Mouse (Mus musculus): Measurements from ENCODE around the gene Cdkn2aip. TPM values are rescaled to one million over a fixed set of nuclear protein-coding genes. Genes with fewer than 3 reads are reported as not detected.
A peak's percentile ranks its signal among the peaks of the same experiment; 100 is the strongest.

Cdkn2aip gene
- polyA plus RNA-seq, 1 experiment from 2014 or later, result 37.2 TPM

- no peaks in the 10 kb centered on the region for H3K36me3 ChIP-seq
These were observed 28.6 kb upstream of the Cdkn2aip start for GRCm38 (mm10) chr8:47742372-47742771.

GRCm38 (mm10) chr8:47737120-47737519 is 23.4 kb upstream of the Cdkn2aip start:
- no peaks in the 10 kb centered on the region for H3K36me3 ChIP-seq
- no peaks in the 10 kb centered on the region for H3K9me3 ChIP-seq
- peaks cover 22% of the 10 kb centered on the region for H3K4me1 ChIP-seq (replicated peaks)
- no peak overlapping the region for H3K9ac ChIP-seq
- H3K4me3 ChIP-seq, result no peak overlapping the region
- peaks cover 7% of the 10 kb centered on the region for H3K27me3 ChIP-seq
- no peak overlapping the region for H3K27ac ChIP-seq (replicated peaks)
- WGBS, result 42% methylated on average over 7 of the region's 7 CpGs
- ATAC-seq (ENCODE audit: low read depth), result no peak
- no peak overlapping the region for H3K4me2 ChIP-seq

More at GRCm38 (mm10) chr8:47742372-47742771, 28.6 kb upstream of the Cdkn2aip start:
- H3K27ac ChIP-seq (replicated peaks), result no peak overlapping the region
- no peak for ATAC-seq (ENCODE audit: low read depth)
- peaks cover 7% of the 10 kb centered on the region for H3K27me3 ChIP-seq
- no peak overlapping the region for H3K9ac ChIP-seq
- H3K4me1 ChIP-seq (replicated peaks), result peaks cover 22% of the 10 kb centered on the region
- WGBS, result 85% methylated on average over 7 of the region's 7 CpGs
- no peaks in the 10 kb centered on the region for H3K9me3 ChIP-seq
- H3K4me2 ChIP-seq, result no peak overlapping the region
- no peak overlapping the region for H3K4me3 ChIP-seq

- no peak overlapping the region for H3K27ac ChIP-seq (replicated peaks)
- 84% methylated on average over 7 of the region's 7 CpGs for WGBS
- H3K9ac ChIP-seq, result no peak overlapping the region
- no peak overlapping the region for H3K4me2 ChIP-seq
- H3K9me3 ChIP-seq, result no peaks in the 10 kb centered on the region
- no peaks in the 10 kb centered on the region; the same call in 1 of the 2 replicates for H3K27me3 ChIP-seq
- peaks cover 5% of the 10 kb centered on the region; the same call in 1 of the 2 replicates for H3K4me1 ChIP-seq (replicated peaks)
- H3K36me3 ChIP-seq, result no peaks in the 10 kb centered on the region
- no peak overlapping the region for H3K4me3 ChIP-seq
- no peak for ATAC-seq (ENCODE audit: low read depth)
These were observed 15.6 kb upstream of the Cdkn2aip start for GRCm38 (mm10) chr8:47729324-47729723.

GRCm38 (mm10) chr8:47726945-47727344 is 13.2 kb upstream of the Cdkn2aip start:
- Histone ChIP-seq H3K4me3 (no peak overlapping the region), H3K27ac (replicated peaks) (0 out of 2 replicates have a peak overlapping the region, but pooled peaks have one; percentile 18), H3K27me3 (no peaks in the 10 kb centered on the region; the same call in 1 of the 2 replicates), H3K9me3 (no peaks in the 10 kb centered on the region), H3K4me2 (no peak overlapping the region), H3K36me3 (no peaks in the 10 kb centered on the region), H3K9ac (no peak overlapping the region), H3K4me1 (replicated peaks) (peaks cover 5% of the 10 kb centered on the region; the same call in 1 of the 2 replicates)
- 9% methylated on average over 6 of the region's 6 CpGs for WGBS
- peak; percentile 79 for ATAC-seq (ENCODE audit: low read depth)

GRCm38 (mm10) chr8:47721609-47722008 is 7.9 kb upstream of the Cdkn2aip start:
- Histone ChIP-seq H3K9me3 (no peaks in the 10 kb centered on the region), H3K4me2 (no peak overlapping the region), H3K27ac (replicated peaks) (no peak overlapping the region), H3K4me3 (no peak overlapping the region), H3K27me3 (0 out of 2 replicates have a peak, but pooled peaks cover 3% of the 10 kb centered on the region), H3K4me1 (replicated peaks) (no peaks in the 10 kb centered on the region), H3K9ac (no peak overlapping the region), H3K36me3 (no peaks in the 10 kb centered on the region)
- WGBS, result 73% methylated on average over 4 of the region's 4 CpGs
- ATAC-seq (ENCODE audit: low read depth), result no peak

DNA sequence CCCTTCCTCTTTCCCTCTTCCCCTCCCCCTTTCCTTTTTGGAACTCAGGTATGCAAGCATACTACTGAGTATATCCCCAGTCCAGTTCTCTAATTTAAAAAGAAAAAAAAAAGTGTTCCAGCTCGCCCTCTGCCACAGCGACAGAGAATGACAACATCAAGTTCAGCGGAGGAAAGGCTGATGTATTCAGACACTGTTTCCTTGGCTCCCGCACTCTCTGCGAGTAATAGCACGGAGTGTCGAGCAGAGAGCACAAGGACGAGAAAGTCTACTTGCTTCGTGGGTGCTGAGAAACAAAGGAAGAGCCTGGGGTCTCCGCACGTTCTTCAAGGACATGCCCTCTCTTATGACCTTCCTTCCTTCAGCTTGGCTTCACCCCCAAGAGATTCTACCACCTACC is 4.9 kb upstream of the Cdkn2aip start:
- Histone ChIP-seq H3K36me3 (no peaks in the 10 kb centered on the region), H3K27me3 (0 out of 2 replicates have a peak, but pooled peaks cover 3% of the 10 kb centered on the region), H3K9me3 (no peaks in the 10 kb centered on the region), H3K4me2 (no peak overlapping the region), H3K4me3 (no peak overlapping the region), H3K27ac (replicated peaks) (no peak overlapping the region), H3K9ac (no peak overlapping the region), H3K4me1 (replicated peaks) (peaks cover 7% of the 10 kb centered on the region)
- WGBS, result 23% methylated on average over 11 of the region's 11 CpGs
- no peak for ATAC-seq (ENCODE audit: low read depth)

DNA sequence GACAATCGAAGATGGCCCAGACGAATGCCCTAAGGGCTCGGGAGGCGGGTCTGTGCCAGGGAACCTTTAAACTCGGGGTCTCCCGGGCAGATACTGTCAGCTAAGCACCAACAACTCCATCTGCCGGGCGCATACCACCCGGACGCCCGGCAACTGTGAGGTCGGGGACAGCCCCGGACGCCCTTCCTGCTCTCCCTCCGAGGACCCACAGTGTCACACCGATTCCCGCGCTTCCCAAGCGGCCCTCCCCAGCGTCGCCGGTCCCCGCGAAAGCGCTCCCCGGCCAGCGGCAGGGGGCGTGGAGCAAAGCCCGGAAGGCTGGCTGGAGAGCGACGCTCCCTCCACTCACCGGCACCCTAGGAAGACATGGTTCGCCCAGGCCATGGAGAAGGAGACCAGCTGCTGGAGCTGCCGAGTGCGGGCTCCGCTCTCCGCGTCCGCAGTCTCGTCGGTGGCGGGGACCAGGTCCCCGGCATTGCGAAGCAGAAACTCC is 515 bp downstream of the Cdkn2aip start:
- H3K4me3 ChIP-seq, result peak overlapping the region; percentile 100
- H3K9me3 ChIP-seq, result no peaks in the 10 kb centered on the region
- H3K36me3 ChIP-seq, result peaks cover 24% of the 10 kb centered on the region
- H3K9ac ChIP-seq, result peak overlapping the region; percentile 91
- no peaks in the 10 kb centered on the region for H3K27me3 ChIP-seq
- peak overlapping the region; percentile 97 for H3K27ac ChIP-seq (replicated peaks)
- H3K4me2 ChIP-seq, result peak overlapping the region; percentile 84
- ATAC-seq (ENCODE audit: low read depth), result peak; percentile 57
- peaks cover 35% of the 10 kb centered on the region for H3K4me1 ChIP-seq (replicated peaks)
- WGBS, result under 1% methylated on average over 44 of the region's 44 CpGs

- Histone ChIP-seq H3K4me3 (no peak overlapping the region), H3K9me3 (no peaks in the 10 kb centered on the region), H3K27me3 (no peaks in the 10 kb centered on the region), H3K36me3 (peaks cover 49% of the 10 kb centered on the region), H3K27ac (replicated peaks) (no peak overlapping the region), H3K4me1 (replicated peaks) (peaks cover 29% of the 10 kb centered on the region), H3K9ac (no peak overlapping the region), H3K4me2 (no peak overlapping the region)
- ATAC-seq (ENCODE audit: low read depth), result no peak
- WGBS, result 81% methylated on average over 5 of the region's 5 CpGs
These were observed 5.6 kb downstream of the Cdkn2aip start for GRCm38 (mm10) chr8:47708106-47708505.

DNA sequence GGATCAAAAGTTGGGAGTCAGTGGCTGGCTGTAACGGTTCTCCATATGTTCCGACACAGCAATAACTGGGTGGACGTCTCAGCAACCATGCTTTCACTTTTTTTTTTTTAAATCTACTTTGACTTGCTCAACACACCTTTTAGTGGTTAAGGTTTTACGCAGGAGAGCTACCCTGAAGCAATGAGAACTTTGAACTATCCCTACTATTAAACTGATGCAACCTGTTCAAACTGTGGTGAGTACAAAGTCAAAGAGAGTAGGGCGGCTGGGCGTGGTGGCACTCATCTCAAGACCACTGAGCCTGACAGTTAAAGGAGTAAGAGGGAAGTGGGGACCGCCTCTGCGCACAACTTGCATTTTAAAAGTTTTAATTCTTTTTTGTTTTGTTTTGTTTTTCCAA is 7.0 kb downstream of the Cdkn2aip start:
- no peak for ATAC-seq (ENCODE audit: low read depth)
- Histone ChIP-seq H3K27ac (replicated peaks) (no peak overlapping the region), H3K4me1 (replicated peaks) (peaks cover 17% of the 10 kb centered on the region), H3K9ac (no peak overlapping the region), H3K27me3 (no peaks in the 10 kb centered on the region), H3K9me3 (no peaks in the 10 kb centered on the region), H3K4me3 (no peak overlapping the region), H3K36me3 (peaks cover 45% of the 10 kb centered on the region), H3K4me2 (no peak overlapping the region)
- WGBS, result 93% methylated on average over 8 of the region's 8 CpGs

DNA sequence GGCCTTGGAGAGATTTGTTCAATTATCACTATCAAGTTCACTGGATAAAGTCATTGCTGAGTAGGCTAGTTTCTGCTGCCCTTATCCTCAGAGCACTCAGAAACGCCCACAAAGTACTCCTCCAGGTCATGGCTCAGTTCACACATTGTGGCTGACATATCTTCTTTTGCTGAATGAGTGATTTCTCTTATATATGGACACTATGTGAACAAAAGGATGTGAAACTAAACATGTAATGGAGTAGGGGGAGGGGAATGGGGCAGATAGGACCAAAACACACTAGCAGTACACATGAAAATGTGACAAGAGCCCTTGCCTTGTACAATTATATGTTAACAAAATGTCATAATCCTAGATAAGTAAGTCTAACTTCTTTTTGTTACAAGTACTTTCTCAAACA is 11.4 kb downstream of the Cdkn2aip start:
- no peak overlapping the region for H3K9ac ChIP-seq
- no peaks in the 10 kb centered on the region for H3K27me3 ChIP-seq
- no peak overlapping the region for H3K4me3 ChIP-seq

GRCm38 (mm10) chr8:47697696-47698095 is 16.0 kb downstream of the Cdkn2aip start:
- no peaks in the 10 kb centered on the region for H3K9me3 ChIP-seq
- H3K4me2 ChIP-seq, result no peak overlapping the region
- H3K27ac ChIP-seq (replicated peaks), result no peak overlapping the region
- H3K4me1 ChIP-seq (replicated peaks), result no peaks in the 10 kb centered on the region
- no peaks in the 10 kb centered on the region for H3K27me3 ChIP-seq
- H3K9ac ChIP-seq, result no peak overlapping the region
- H3K4me3 ChIP-seq, result no peak overlapping the region
- H3K36me3 ChIP-seq, result no peaks in the 10 kb centered on the region
- WGBS, result 73% methylated on average over 1 of the region's 1 CpGs
- ATAC-seq (ENCODE audit: low read depth), result no peak

More for the DNA sequence above, 11.4 kb downstream of the Cdkn2aip start:
- WGBS, result 65% methylated on average over 1 of the region's 1 CpGs
- no peaks in the 10 kb centered on the region for H3K4me1 ChIP-seq (replicated peaks)
- H3K9me3 ChIP-seq, result no peaks in the 10 kb centered on the region
- H3K36me3 ChIP-seq, result peaks cover 18% of the 10 kb centered on the region
- H3K4me2 ChIP-seq, result no peak overlapping the region
- no peak overlapping the region for H3K27ac ChIP-seq (replicated peaks)
- ATAC-seq (ENCODE audit: low read depth), result no peak

GRCm38 (mm10) chr8:47695431-47696105 is 18.2 kb downstream of the Cdkn2aip start:
- no peak overlapping the region for H3K4me2 ChIP-seq
- 90% methylated on average over 5 of the region's 5 CpGs for WGBS

More at GRCm38 (mm10) chr8:47695431-47696105, 18.2 kb downstream of the Cdkn2aip start:
- no peaks in the 10 kb centered on the region for H3K9me3 ChIP-seq
- H3K9ac ChIP-seq, result no peak overlapping the region
- H3K4me3 ChIP-seq, result no peak overlapping the region
- H3K27me3 ChIP-seq, result peaks cover 8% of the 10 kb centered on the region; the same call in 1 of the 2 replicates
- no peak for ATAC-seq (ENCODE audit: low read depth)
- H3K36me3 ChIP-seq, result no peaks in the 10 kb centered on the region
- peaks cover 8% of the 10 kb centered on the region for H3K4me1 ChIP-seq (replicated peaks)
- no peak overlapping the region for H3K27ac ChIP-seq (replicated peaks)
